Mouse (Mus musculus) liver, embryonic 13.5 days (tissue): ENCODE data around the gene Fbp1. TPM values are rescaled to one million over a fixed set of nuclear protein-coding genes. Genes with fewer than 3 reads are reported as not detected.

Experiments
- polyA plus RNA-seq: library from polyadenylated mRNA; unstranded; fragments of >200 nt; fragmentation: Nextera tagmentation; extraction: Ambion mirVana; gene quantifications from 2 replicates; pipeline ENCODE4 v1.2.1, GENCODE M21; 2015

The Fbp1 gene
- polyA plus RNA-seq, 1 experiment from 2014 or later = 0.51 TPM

Other genes starting within 250 kb of the Fbp1 start
- gene Platr25, start 127.6 kb downstream of the Fbp1 start, polyA plus RNA-seq = 5.4 and 6.3 TPM in 2 replicates
- gene Gm5141, start 102.5 kb downstream of the Fbp1 start, polyA plus RNA-seq = 1.6 and 1.9 TPM in 2 replicates
- gene Fbp2, start 29.9 kb downstream of the Fbp1 start, polyA plus RNA-seq = 0.19 TPM in 1 of 2 replicates, not detected in the other
- gene 2010111I01Rik, start 76.6 kb upstream of the Fbp1 start, polyA plus RNA-seq = 16.5 and 17.2 TPM in 2 replicates